Mouse (Mus musculus) testis, adult 2 months (tissue): ENCODE measurements around the gene Kdm5a. TPM values are rescaled to one million over a fixed set of nuclear protein-coding genes. Genes with fewer than 3 reads are reported as not detected.

Source experiments
- H3K27ac ChIP-seq: fragments of 200-500 bp; 2 replicates; pipeline ENCODE4 v1.5.1; 2012; ENCODE audit warnings: low read depth, low read length; ENCODE audit not compliant: control insufficient read depth, insufficient read depth
- H3K27me3 ChIP-seq: fragments of 200-500 bp; 2 replicates; pipeline ENCODE4 v1.6.1; 2012; ENCODE audit warnings: mild to moderate bottlenecking, low read length, moderate library complexity; ENCODE audit not compliant: control insufficient read depth, insufficient read depth
- H3K36me3 ChIP-seq: fragments of 200-500 bp; 2 replicates; pipeline ENCODE4 v1.6.1; 2012; ENCODE audit warnings: mild to moderate bottlenecking, low read length; ENCODE audit not compliant: control insufficient read depth, insufficient read depth
- H3K4me1 ChIP-seq: fragments of 200-500 bp; 2 replicates; pipeline ENCODE4 v1.6.1; 2012; ENCODE audit warnings: low read length; ENCODE audit not compliant: control insufficient read depth, insufficient read depth
- H3K4me3 ChIP-seq: fragments of 200-500 bp; 2 replicates; pipeline ENCODE4 v1.5.1; 2012; ENCODE audit warnings: low read depth, mild to moderate bottlenecking, low read length, moderate library complexity, mixed read lengths; ENCODE audit not compliant: control insufficient read depth
- CTCF ChIP-seq: fragments of 200-500 bp; IDR thresholded peaks from 2 replicates; pipeline ENCODE4 v1.5.1; 2012; ENCODE audit warnings: low read depth, mild to moderate bottlenecking, inconsistent platforms, low read length, moderate library complexity; ENCODE audit not compliant: control insufficient read depth, insufficient read depth, insufficient replicate concordance
- POLR2A ChIP-seq: fragments of 200-500 bp; IDR thresholded peaks from 2 replicates; pipeline ENCODE4 v1.6.1; 2012; ENCODE audit warnings: low read depth, mild to moderate bottlenecking, inconsistent platforms, low read length, moderate library complexity; ENCODE audit not compliant: control insufficient read depth
- polyA plus RNA-seq: library from polyadenylated mRNA; depleted of rRNA; stranded (reverse); fragments of >200 nt; gene quantifications from 2 replicates; pipeline ENCODE4 v1.2.3, GENCODE M21; 2012; rRNA removed

The Kdm5a gene
- polyA plus RNA-seq = 4.7 and 5.7 TPM in 2 replicates

DNA sequence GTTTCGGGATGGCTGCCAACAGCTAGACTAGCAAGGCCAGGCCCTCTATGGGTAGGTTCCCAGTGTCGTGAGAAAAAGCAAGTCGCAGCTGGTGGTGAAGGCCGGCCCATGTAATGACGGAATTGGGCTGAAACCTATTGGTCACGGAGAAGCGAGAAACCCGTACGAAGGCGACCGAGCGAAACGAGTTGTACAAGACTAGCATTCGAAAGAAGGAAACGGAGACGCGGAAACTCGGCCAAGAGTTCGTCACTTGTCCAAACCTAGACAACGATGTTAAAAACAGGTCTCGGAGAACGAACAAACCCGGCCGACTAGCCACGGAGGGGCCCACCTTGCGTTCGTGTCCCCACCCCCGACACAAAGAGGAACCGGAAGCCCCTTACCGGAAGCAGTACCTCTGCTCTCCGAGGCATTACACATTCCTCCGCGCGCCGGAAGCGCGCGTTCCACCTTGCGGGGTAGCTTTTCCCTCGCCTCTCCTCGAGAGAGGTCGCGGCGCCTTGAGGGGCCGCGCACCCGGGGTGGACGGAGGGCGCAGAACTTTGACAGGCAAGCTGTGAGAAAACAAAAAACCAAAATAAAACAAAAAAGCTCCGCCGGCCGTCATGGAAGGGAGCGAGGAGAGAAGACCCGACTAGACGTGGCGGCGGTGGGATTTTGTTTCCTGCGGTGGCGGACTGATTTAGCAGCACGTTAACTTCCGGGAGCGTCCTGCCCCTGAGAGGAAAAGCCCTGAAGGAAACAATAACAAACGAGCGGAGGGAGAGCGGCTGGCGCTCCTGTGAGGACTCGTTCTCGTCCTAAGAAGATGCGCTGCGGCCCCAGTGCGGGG is at the start of gene Kdm5a, which contains the start of gene Ccdc77:
Kdm5a (plus strand) TSS at position 437 of the 835 bp plus-strand sequence.
Ccdc77 (minus strand) TSS at position 687 of the 835 bp plus-strand sequence.
- Histone ChIP-seq H3K36me3 (no peaks in the 10 kb centered on the region), H3K27ac (peak within 1 kb of the TSS; percentile 99), H3K4me1 (peaks cover 7% of the 10 kb centered on the region), H3K4me3 (peak within 1 kb of the TSS; percentile 100), H3K27me3 (no peaks in the 10 kb centered on the region)
- TF ChIP-seq POLR2A (peak; percentile 98), CTCF (no peak)

DNA sequence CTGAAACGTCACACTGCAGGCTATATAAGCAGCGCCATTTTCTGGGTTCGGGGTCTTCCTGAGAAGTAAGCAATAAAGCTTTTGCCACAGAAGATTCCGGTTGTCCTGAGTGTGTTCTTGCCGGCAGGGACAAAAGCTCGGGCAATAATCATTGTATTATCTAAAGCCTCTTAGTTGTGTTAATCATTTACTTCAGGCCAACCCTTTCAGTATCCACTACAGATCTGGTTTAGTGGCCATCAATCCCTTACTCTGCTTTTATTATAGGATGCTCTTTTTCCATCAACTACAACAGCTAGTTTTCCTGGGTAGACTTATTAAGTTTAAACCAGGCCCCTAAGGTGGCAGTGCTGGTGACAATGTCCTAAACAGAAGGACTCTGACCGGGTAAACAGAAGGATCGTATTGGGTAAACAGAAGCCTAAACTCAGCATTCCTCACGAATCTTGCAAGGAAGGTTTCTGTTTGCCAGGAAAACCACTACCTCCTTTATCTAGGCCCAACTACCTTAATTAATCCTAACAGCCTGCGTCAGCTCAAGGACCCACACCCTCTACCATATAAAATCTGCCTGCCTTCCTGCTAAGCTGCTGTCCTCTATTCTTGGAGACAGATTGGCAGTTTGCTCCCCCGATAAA is 45.5 kb upstream of the Kdm5a start:
- Histone ChIP-seq H3K27me3 (no peaks in the 10 kb centered on the region), H3K4me1 (no peaks in the 10 kb centered on the region), H3K27ac (no peak overlapping the region), H3K36me3 (no peaks in the 10 kb centered on the region), H3K4me3 (no peak overlapping the region)
- TF ChIP-seq POLR2A (no peak), CTCF (no peak)

DNA sequence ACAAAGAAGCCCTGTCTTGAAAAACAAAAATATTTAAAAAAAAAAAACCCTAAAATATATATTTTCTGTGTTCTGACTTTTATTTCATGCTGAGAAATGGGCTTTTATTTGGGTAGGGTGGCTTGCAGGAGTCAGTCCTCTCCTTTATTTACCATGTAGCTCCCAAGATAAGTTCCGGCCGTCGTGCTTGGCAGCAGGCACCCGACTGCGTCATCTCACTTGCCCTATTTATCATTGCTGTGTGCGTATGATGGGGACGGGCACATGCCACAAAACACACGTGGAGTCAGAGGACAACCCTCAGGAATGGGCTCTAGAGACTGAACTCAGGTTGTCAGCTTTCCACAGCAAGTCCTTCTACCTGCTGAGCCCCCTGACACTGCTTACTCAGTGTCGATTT is 44.8 kb upstream of the Kdm5a start:
- Histone ChIP-seq H3K4me1 (no peaks in the 10 kb centered on the region), H3K27ac (no peak overlapping the region), H3K27me3 (no peaks in the 10 kb centered on the region), H3K36me3 (no peaks in the 10 kb centered on the region), H3K4me3 (no peak overlapping the region)
- no peak for TF ChIP-seq POLR2A
- no peak for TF ChIP-seq CTCF

DNA sequence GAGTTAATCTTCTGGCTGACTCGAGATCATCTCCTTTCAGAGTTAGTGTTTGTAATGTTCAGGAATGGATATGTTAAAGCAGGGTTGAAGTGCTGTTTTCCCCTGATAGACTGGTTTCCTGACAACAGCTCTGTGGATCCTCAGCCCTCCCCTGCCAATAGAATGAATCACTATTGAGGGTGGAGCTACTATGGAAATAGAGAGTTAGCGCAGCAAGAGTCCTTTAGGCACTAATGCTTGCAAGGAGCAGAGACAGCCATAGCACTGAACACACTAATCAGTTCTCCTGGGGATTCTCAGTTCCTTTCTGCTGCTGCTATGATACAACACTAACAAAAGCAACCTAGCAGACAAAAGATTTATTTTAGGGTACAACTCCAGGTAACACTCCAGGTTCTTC is 43.6 kb upstream of the Kdm5a start:
- H3K4me3 ChIP-seq = no peak overlapping the region
- H3K27me3 ChIP-seq = no peaks in the 10 kb centered on the region
- H3K27ac ChIP-seq = no peak overlapping the region
- no peaks in the 10 kb centered on the region; the same call in 1 of the 2 replicates for H3K36me3 ChIP-seq
- H3K4me1 ChIP-seq = no peaks in the 10 kb centered on the region
- TF ChIP-seq CTCF (no peak), POLR2A (no peak)

DNA sequence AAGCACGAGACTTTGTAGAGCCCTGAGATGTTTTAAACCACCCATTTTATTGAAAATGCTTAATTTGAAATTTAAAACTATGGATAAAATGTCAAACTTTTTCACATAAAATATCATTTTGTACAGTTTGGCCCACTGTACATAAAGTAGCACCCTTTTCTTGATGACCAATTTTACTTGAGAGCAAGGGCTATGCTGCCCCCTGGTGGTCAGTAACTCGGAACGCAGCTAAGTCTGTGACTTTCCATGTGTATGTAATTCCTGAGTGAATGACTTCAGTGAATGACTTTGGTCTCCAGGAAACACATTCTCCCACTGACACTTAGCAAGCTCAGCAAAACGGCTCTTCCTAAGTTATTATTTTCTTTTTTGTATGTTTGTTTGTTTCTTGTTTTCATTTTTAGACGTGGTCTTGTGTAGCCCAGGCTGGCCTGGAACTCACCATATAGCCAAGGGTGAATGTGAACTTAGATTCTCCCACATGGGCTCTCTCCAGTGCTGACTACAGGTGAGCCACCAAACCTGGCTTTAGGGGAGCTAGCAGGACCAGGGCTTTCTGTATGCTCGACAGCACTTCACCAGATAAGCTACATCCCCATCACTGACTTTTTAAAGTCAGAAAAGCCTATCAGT is 39.5 kb upstream of the Kdm5a start:
- TF ChIP-seq CTCF (peak; percentile 13; the same call in 1 of the 2 replicates), POLR2A (no peak)
- no peaks in the 10 kb centered on the region; the same call in 1 of the 2 replicates for H3K36me3 ChIP-seq
- H3K27me3 ChIP-seq = no peaks in the 10 kb centered on the region
- no peak overlapping the region for H3K4me3 ChIP-seq
- H3K4me1 ChIP-seq = no peaks in the 10 kb centered on the region
- H3K27ac ChIP-seq = no peak overlapping the region

DNA sequence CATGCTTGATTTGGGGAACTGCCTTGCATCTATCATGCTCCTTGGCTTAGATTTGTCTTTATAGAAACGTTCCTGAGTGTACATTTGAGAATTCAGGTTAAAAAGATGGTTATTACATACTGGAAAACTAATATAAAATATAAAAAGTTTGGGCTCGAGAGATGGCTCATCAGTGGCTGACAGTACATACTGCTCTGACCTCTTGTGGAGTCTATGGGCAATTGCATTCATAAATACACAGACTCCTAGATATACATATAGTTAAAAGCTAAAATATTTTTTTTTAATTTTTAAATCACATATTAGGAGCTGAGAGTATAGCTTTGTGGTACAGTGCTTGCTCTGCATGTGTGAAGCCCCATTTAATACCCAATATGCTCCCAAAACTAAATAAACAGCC is 31.6 kb upstream of the Kdm5a start:
- no peak overlapping the region for H3K27ac ChIP-seq
- H3K4me3 ChIP-seq = no peak overlapping the region
- no peaks in the 10 kb centered on the region; the same call in none of the 2 replicates for H3K36me3 ChIP-seq
- no peaks in the 10 kb centered on the region for H3K27me3 ChIP-seq
- TF ChIP-seq CTCF = no peak
- TF ChIP-seq POLR2A = no peak
- H3K4me1 ChIP-seq = no peaks in the 10 kb centered on the region

DNA sequence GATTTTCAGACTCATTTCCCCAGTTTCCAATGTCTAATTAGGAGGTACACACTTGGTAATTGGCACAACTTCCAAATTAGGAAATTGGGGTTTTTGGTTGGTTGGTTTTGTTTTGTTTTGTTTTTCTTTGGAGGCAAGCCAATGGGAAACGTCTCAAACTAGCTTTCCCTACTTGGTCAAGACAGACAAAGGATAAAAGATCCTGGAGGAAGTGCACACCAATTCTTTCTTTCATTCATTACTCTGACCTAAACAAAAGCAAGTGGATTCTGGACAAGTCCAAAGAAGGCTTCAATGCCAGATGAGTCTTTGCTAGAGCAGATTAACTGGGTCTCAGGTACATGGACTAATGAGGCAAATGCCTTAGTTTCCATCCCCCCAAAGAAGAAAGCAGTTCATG is 19.9 kb upstream of the Kdm5a start:
- Histone ChIP-seq H3K27ac (no peak overlapping the region), H3K4me3 (no peak overlapping the region), H3K4me1 (no peaks in the 10 kb centered on the region), H3K27me3 (no peaks in the 10 kb centered on the region), H3K36me3 (peaks cover 2% of the 10 kb centered on the region; the same call in 1 of the 2 replicates)
- no peak for TF ChIP-seq POLR2A
